Mouse (Mus musculus): ENCODE measurements at regions not wholly inside any gene's neighbourhood (a gene's known extent, or its start where the extent isn't known, plus 50 kb on each side); places are given as distances from the start of the nearest gene placed in this dataset.

GRCm38 (mm10) chr11:114303636-114304354, 236.9 kb upstream of the Sdk2 start:
- no peaks in the 10 kb centered on the region; the same call in 1 of the 2 replicates for H3K4me1 ChIP-seq (ENCODE audit: control insufficient read depth, insufficient read depth, low read length)
- H3K36me3 ChIP-seq (ENCODE audit: control insufficient read depth, insufficient read depth, low read length): no peaks in the 10 kb centered on the region
- H3K9me3 ChIP-seq (ENCODE audit: control insufficient read depth, low read length): no peaks in the 10 kb centered on the region
- 57% methylated on average over 13 of the region's 13 CpGs for WGBS
- H3K9ac ChIP-seq (ENCODE audit: low read depth, low read length, severe bottlenecking): no peak overlapping the region
- TF ChIP-seq POLR2A (IDR thresholded peaks at IDR 0.05; ENCODE audit: borderline replicate concordance, extremely low read depth, insufficient read depth, insufficient read length): no peak
- H3K4me2 ChIP-seq (replicated peaks; ENCODE audit: low read depth, low read length, severe bottlenecking): no peak overlapping the region
- H3K4me3 ChIP-seq (replicated peaks; ENCODE audit: low read length): no peak overlapping the region
- no peak for DNase-seq (ENCODE audit: low spot score)
- ATAC-seq (ENCODE audit: low FRiP score, low read depth): no peak
- H3K27me3 ChIP-seq (ENCODE audit: control insufficient read depth, insufficient read depth, low read length): no peaks in the 10 kb centered on the region
- no peak overlapping the region for H3K27ac ChIP-seq (replicated peaks; ENCODE audit: low read depth, low read length)

DNA sequence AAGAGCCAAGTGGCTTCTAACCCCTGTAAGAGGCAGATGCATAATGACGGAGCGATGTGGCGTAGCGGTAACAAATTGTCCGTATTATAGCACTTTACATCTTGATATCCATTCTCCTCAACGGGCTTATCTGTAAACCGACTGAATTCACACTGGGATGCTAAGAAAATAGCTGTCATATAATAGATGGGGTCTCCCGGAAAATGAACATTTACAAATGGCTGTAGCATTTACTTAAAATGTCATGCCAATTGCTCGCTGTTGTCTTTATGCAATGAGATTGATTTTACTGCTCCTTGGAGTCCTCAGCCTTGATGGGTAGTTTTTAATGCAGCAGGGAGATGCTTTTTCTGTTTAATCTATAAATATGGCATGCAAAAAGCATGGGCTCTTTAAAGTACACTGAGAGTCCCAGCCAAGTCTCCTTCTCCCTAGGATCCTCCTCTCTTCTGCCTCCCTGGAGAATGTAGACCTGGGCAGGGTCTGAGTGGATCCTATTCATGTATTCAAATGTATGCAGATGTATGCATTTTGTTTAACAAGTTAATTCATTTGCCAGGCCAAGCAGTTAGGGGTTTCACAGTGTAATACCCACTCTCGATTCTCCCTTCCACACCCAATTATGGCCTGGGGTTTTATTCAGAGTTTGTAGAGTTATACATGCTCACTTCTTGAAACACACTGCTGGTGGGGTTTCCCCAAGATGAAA, 233.9 kb upstream of the Sdk2 start:
- Histone ChIP-seq H3K9me3 (ENCODE audit: control insufficient read depth, low read length) (no peaks in the 10 kb centered on the region), H3K36me3 (ENCODE audit: control insufficient read depth, insufficient read depth, low read length) (no peaks in the 10 kb centered on the region), H3K27ac (replicated peaks; ENCODE audit: low read depth, low read length) (no peak overlapping the region), H3K27me3 (ENCODE audit: control insufficient read depth, insufficient read depth, low read length) (no peaks in the 10 kb centered on the region), H3K4me1 (ENCODE audit: control insufficient read depth, insufficient read depth, low read length) (no peaks in the 10 kb centered on the region; the same call in 1 of the 2 replicates), H3K9ac (ENCODE audit: low read depth, low read length, severe bottlenecking) (no peak overlapping the region), H3K4me2 (replicated peaks; ENCODE audit: low read depth, low read length, severe bottlenecking) (no peak overlapping the region), H3K4me3 (replicated peaks; ENCODE audit: low read length) (no peak overlapping the region)
- WGBS: 87% methylated on average over 10 of the region's 10 CpGs
- TF ChIP-seq POLR2A (IDR thresholded peaks at IDR 0.05; ENCODE audit: borderline replicate concordance, extremely low read depth, insufficient read depth, insufficient read length): no peak
- ATAC-seq (ENCODE audit: low FRiP score, low read depth) (no peak), DNase-seq (ENCODE audit: low spot score) (no peak)

DNA sequence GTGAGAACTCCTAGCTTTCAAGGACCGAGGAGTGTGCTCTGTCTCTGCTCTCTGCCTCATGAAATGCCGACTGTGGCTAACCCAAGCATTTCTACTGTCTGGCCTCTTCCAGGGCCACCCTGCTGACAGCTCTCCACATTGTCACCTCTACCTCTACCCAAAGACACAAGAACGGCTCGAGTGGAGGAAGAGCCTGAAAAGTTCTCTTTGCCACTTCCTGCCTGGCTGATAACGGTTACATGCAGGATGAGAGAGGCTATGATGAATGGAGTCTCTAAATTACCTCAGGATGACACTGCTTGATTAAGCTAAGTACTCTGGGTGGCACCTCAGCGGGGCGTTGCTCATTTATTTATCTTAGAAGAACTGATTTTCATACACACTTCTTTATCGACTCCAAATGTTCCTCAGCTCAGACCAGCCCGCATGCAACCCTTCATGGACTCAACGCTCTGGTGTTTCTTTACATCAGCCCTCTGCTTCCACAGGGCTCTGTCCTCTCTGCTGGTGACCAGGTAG, 230.0 kb upstream of the Sdk2 start:
- ATAC-seq (ENCODE audit: low FRiP score, low read depth) (no peak), DNase-seq (ENCODE audit: low spot score) (no peak)
- no peaks in the 10 kb centered on the region for H3K36me3 ChIP-seq (ENCODE audit: control insufficient read depth, insufficient read depth, low read length)
- H3K27me3 ChIP-seq (ENCODE audit: control insufficient read depth, insufficient read depth, low read length): no peaks in the 10 kb centered on the region
- H3K9me3 ChIP-seq (ENCODE audit: control insufficient read depth, low read length): no peaks in the 10 kb centered on the region
- no peak overlapping the region for H3K4me3 ChIP-seq (replicated peaks; ENCODE audit: low read length)
- H3K4me2 ChIP-seq (replicated peaks; ENCODE audit: low read depth, low read length, severe bottlenecking): no peak overlapping the region
- H3K9ac ChIP-seq (ENCODE audit: low read depth, low read length, severe bottlenecking): no peak overlapping the region
- no peaks in the 10 kb centered on the region for H3K4me1 ChIP-seq (ENCODE audit: control insufficient read depth, insufficient read depth, low read length)
- no peak for TF ChIP-seq POLR2A (IDR thresholded peaks at IDR 0.05; ENCODE audit: borderline replicate concordance, extremely low read depth, insufficient read depth, insufficient read length)
- 82% methylated on average over 10 of the region's 10 CpGs for WGBS
- no peak overlapping the region for H3K27ac ChIP-seq (replicated peaks; ENCODE audit: low read depth, low read length)

DNA sequence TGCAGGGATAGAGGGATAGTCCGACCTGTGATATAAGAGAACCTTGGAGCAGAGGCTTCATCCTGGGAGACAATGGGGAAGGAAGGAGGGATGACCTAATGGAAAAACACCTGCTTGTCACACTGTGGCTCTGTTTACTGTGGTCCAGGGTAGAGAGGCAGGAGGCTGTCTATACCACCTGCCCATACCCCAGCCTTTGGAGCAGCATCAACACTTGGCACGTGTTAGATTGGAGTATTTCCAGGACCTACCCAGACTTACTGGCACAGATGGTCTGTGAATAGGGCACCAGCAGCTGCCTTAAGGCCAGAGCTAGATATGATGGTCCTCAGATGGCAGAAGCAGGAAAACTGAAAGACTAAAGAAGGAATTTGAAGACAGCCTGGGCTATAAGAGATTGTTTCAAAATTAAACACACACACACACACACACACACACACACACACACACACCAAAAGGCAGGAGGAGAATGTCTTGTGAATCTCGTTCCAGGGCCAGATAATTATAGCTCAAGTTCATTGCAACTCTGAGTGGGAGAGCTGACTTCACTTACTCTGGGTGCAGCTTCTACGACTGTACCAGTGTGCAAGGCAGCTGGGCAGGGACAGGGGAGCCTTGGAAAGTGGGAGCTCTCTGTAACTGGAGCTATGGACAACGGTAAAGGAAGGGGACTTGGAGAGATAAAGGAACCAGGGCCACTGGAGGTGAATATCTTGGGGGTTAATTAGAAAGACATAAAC, 227.8 kb upstream of the Sdk2 start:
- Histone ChIP-seq H3K9me3 (ENCODE audit: control insufficient read depth, low read length) (no peaks in the 10 kb centered on the region), H3K4me1 (ENCODE audit: control insufficient read depth, insufficient read depth, low read length) (no peaks in the 10 kb centered on the region), H3K4me2 (replicated peaks; ENCODE audit: low read depth, low read length, severe bottlenecking) (no peak overlapping the region), H3K36me3 (ENCODE audit: control insufficient read depth, insufficient read depth, low read length) (no peaks in the 10 kb centered on the region), H3K4me3 (replicated peaks; ENCODE audit: low read length) (no peak overlapping the region), H3K9ac (ENCODE audit: low read depth, low read length, severe bottlenecking) (no peak overlapping the region), H3K27me3 (ENCODE audit: control insufficient read depth, insufficient read depth, low read length) (no peaks in the 10 kb centered on the region), H3K27ac (replicated peaks; ENCODE audit: low read depth, low read length) (no peak overlapping the region)
- ATAC-seq (ENCODE audit: low FRiP score, low read depth): no peak
- WGBS: 54% methylated on average over 5 of the region's 5 CpGs
- no peak for DNase-seq (ENCODE audit: low spot score)
- no peak for TF ChIP-seq POLR2A (IDR thresholded peaks at IDR 0.05; ENCODE audit: borderline replicate concordance, extremely low read depth, insufficient read depth, insufficient read length)

DNA sequence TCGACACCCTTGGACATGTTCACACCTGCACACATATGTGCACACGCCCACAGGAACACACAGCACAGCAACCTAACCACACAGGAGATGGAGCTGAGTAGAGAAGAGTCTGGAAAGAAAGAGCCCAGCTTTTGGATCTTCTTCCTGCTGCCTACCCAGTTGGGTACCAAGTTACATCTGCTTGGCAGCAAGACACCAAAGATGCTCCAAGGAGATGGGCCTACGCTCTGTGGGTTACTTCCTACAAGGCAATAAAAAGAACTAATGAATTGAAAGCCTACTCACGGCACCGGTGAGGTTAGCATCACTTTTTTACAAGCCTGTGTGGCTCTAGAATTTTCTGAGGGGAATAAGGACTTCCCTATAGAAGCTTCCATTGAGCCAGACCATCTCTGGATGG, 224.4 kb upstream of the Sdk2 start:
- Histone ChIP-seq H3K4me3 (replicated peaks; ENCODE audit: low read length) (no peak overlapping the region), H3K27ac (replicated peaks; ENCODE audit: low read depth, low read length) (no peak overlapping the region), H3K9me3 (ENCODE audit: control insufficient read depth, low read length) (no peaks in the 10 kb centered on the region), H3K4me1 (ENCODE audit: control insufficient read depth, insufficient read depth, low read length) (no peaks in the 10 kb centered on the region), H3K36me3 (ENCODE audit: control insufficient read depth, insufficient read depth, low read length) (no peaks in the 10 kb centered on the region), H3K4me2 (replicated peaks; ENCODE audit: low read depth, low read length, severe bottlenecking) (no peak overlapping the region), H3K27me3 (ENCODE audit: control insufficient read depth, insufficient read depth, low read length) (no peaks in the 10 kb centered on the region), H3K9ac (ENCODE audit: low read depth, low read length, severe bottlenecking) (no peak overlapping the region)
- DNase-seq (ENCODE audit: low spot score) (no peak), ATAC-seq (ENCODE audit: low FRiP score, low read depth) (no peak)
- no peak for TF ChIP-seq POLR2A (IDR thresholded peaks at IDR 0.05; ENCODE audit: borderline replicate concordance, extremely low read depth, insufficient read depth, insufficient read length)
- WGBS: 61% methylated on average over 5 of the region's 5 CpGs
